Mouse (Mus musculus): ENCODE data around the gene Kcnmb3.

DNA sequence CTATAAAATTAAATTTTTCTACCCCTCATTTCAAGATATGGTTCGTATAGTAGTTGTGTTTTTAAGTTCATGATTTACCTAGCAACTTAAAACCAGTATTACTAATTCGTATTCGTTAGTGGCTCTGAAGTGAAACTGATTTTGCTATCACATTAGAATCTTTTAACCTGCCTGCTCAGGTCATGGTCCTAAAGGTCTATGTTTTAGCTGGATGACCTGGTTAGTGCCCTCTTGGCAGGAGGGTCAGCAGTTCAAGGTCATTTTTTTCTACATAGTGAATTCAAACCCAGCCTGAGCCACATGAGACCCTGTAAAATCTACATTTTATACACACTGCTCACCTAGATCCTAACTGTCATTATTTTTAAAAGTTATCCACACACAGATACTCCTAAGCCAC is 63.7 kb downstream of the Kcnmb3 start:
- TF ChIP-seq CTCF (IDR thresholded peaks at IDR 0.05; ENCODE audit: low read depth, low read length) (no peak), GATA2 (IDR thresholded peaks at IDR 0.05; ENCODE audit: borderline replicate concordance, low read depth, low read length) (no peak), GATA1 (IDR thresholded peaks at IDR 0.05; ENCODE audit: borderline replicate concordance, low read length) (no peak), TAL1 (conservative IDR thresholded peaks at IDR 0.05; ENCODE audit: low read depth, low read length) (no peak), POLR2AphosphoS5 (IDR thresholded peaks at IDR 0.05; ENCODE audit: insufficient replicate concordance, low read depth, low read length) (no peak)
